Mouse (Mus musculus): Measurements from ENCODE around the gene Timm10. TPM values are rescaled to one million over a fixed set of nuclear protein-coding genes. Genes with fewer than 3 reads are reported as not detected.

Timm10 gene
- polyA plus RNA-seq, 1 experiment from 2014 or later: 61.9 TPM

DNA sequence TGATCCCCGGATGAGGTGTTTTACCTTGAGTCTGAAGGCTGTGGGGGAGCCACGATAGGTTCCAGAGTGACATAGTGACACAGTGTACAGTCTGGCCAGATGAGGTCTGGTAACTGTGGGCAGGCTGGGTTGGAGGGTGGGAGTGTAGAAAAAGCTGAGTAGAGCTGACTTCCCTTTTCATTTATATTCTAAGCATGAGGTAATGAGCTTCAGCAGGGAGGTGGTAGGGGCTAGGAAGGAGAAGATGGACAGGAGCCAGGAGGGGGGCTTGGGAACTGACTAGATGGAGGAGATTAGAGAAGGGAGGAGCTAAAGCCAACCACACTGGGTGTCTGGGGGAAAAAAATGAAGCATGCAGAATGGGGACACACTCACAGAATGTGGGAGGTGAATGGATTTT is 42.2 kb downstream of the Timm10 start:
- H3K36me3 ChIP-seq: no peaks in the 10 kb centered on the region

DNA sequence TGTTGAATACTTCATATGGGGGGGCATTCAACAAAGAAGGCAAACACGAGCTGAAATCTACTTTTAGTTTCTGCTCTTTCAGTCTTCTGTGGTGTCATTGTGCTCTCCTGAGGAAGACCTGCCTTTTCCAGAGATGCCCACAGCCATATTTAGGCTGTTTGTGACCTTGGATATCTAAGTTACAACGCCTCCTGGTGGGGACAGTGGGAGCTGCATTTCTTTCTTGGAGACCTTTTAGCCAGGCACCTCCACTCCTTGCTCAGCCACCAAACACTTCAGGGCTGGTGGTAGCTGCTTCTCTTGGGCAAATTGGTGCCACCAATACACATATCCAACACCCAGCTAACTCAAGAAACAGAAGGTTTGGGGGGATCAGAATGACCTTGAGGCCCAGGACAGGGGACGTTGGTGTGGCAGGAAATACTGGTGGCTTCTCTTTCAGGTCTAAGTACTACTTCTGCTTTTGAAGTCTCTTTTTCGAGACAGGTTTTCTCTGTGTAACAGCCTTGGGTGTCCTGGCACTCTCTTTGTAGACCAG is 43.9 kb downstream of the Timm10 start:
- no peak for ATAC-seq (ENCODE audit: low FRiP score)
- no peaks in the 10 kb centered on the region for H3K36me3 ChIP-seq

More for the DNA sequence above, 42.2 kb downstream of the Timm10 start:
- Histone ChIP-seq H3K27me3 (peaks cover 92% of the 10 kb centered on the region), H3K27ac (no peak overlapping the region), H3K4me3 (no peak overlapping the region), H3K4me1 (replicated peaks) (peaks cover 25% of the 10 kb centered on the region), H3K4me2 (no peak overlapping the region), H3K9ac (no peak overlapping the region), H3K9me3 (no peaks in the 10 kb centered on the region)
- 78% methylated on average over 2 of the region's 2 CpGs for WGBS
- ATAC-seq (ENCODE audit: low FRiP score): no peak

DNA sequence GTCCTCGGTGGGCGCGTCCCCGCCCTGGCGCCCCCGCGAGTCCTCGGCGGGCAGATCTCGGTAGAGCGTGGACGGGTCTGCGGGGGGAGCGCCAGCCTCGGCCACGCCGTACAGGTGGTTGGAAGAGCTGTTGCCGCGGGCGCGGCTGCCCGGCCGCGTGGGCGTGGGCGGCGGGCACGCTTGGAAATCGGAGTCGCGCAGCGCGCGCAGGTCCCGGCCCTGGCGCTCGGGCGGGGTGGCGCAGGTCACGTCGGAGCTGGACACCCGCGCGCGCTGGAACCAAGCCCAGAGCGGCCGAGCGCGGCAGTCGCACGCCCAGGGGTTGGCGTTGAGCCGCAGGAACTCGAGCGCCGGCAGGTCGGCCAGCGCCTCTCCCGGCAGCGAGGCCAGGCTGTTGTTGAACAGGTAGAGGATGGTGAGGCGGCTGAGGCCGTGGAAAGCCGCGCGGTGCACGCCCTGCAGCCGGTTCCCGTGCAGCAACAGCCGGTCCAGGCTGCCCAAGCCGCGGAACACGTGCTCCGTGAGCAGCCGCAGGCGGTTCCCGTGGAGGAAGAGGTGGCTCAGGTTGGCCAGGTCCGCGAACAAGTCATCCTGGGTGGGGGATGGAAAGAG is 45.4 kb downstream of the Timm10 start:
- H3K36me3 ChIP-seq: no peaks in the 10 kb centered on the region
- H3K27me3 ChIP-seq: peaks cover 99% of the 10 kb centered on the region
- H3K9ac ChIP-seq: peak overlapping the region; percentile 58
- ATAC-seq (ENCODE audit: low FRiP score): peak; percentile 65
- peak overlapping the region; percentile 82 for H3K4me2 ChIP-seq
- H3K27ac ChIP-seq: no peak overlapping the region
- H3K4me1 ChIP-seq (replicated peaks): peaks cover 14% of the 10 kb centered on the region
- H3K4me3 ChIP-seq: peak overlapping the region; percentile 49
- WGBS: 2% methylated on average over 69 of the region's 78 CpGs
- no peaks in the 10 kb centered on the region for H3K9me3 ChIP-seq

More for the DNA sequence above, 43.9 kb downstream of the Timm10 start:
- H3K27ac ChIP-seq: no peak overlapping the region
- 74% methylated on average over 4 of the region's 4 CpGs for WGBS
- no peaks in the 10 kb centered on the region for H3K9me3 ChIP-seq
- H3K27me3 ChIP-seq: peaks cover 99% of the 10 kb centered on the region
- no peak overlapping the region for H3K4me2 ChIP-seq
- peaks cover 23% of the 10 kb centered on the region for H3K4me1 ChIP-seq (replicated peaks)
- H3K4me3 ChIP-seq: no peak overlapping the region
- no peak overlapping the region for H3K9ac ChIP-seq

DNA sequence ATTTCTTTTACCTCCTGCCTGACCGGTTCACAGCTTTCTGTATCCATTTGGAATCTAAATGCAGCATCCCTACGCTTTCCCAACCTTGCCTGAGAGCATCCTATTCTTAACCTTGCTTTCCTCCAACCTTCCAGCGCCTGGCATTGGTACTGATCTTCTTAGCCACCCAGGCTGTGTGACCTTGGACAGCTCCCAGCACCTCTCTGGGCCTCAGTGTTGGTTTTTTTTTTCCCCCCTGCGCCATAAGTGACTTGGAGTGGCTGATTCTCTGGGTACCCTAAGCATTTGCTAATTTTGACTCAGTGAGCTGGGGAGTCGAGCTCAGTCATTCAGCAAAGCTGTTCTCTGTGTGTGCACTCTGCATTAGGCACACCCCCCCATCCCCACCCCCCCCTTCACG is 49.0 kb downstream of the Timm10 start:
- Histone ChIP-seq H3K4me1 (replicated peaks) (peaks cover 14% of the 10 kb centered on the region), H3K4me2 (no peak overlapping the region), H3K9ac (no peak overlapping the region), H3K27ac (no peak overlapping the region), H3K9me3 (no peaks in the 10 kb centered on the region), H3K27me3 (peaks cover 80% of the 10 kb centered on the region), H3K4me3 (no peak overlapping the region), H3K36me3 (no peaks in the 10 kb centered on the region)
- 55% methylated on average over 6 of the region's 6 CpGs for WGBS
- no peak for ATAC-seq (ENCODE audit: low FRiP score)

Other genes starting within 250 kb of the Timm10 start
- gene Ctnnd1, start 176.2 kb upstream of the Timm10 start, polyA plus RNA-seq (2015; fragmentation: Nextera tagmentation; extraction: Ambion mirVana): 38.6 and 39.2 TPM in 2 replicates
- 0.28 and 0.29 TPM in 2 replicates for gene Btbd18, start 167.9 kb upstream of the Timm10 start, polyA plus RNA-seq (2015; fragmentation: Nextera tagmentation; extraction: Ambion mirVana)
- gene Selenoh, start 156.2 kb upstream of the Timm10 start, polyA plus RNA-seq (2015; fragmentation: Nextera tagmentation; extraction: Ambion mirVana): 217 and 222 TPM in 2 replicates
- not detected in 2 replicates for gene Gm28635, start 149.0 kb upstream of the Timm10 start, polyA plus RNA-seq (2015; fragmentation: Nextera tagmentation; extraction: Ambion mirVana)
- gene Med19, start 148.6 kb upstream of the Timm10 start, polyA plus RNA-seq (2015; fragmentation: Nextera tagmentation; extraction: Ambion mirVana): 52.1 and 53.5 TPM in 2 replicates
- gene Tmx2, start 147.9 kb upstream of the Timm10 start, polyA plus RNA-seq (2015; fragmentation: Nextera tagmentation; extraction: Ambion mirVana): 256 and 260 TPM in 2 replicates
- 17.2 and 18.5 TPM in 2 replicates for gene Zdhhc5, start 111.8 kb upstream of the Timm10 start, polyA plus RNA-seq (2015; fragmentation: Nextera tagmentation; extraction: Ambion mirVana)
- 26.7 and 28.6 TPM in 2 replicates for gene Clp1, start 99.6 kb upstream of the Timm10 start, polyA plus RNA-seq (2015; fragmentation: Nextera tagmentation; extraction: Ambion mirVana)
- gene Ypel4, start 92.9 kb upstream of the Timm10 start, polyA plus RNA-seq (2015; fragmentation: Nextera tagmentation; extraction: Ambion mirVana): 22.2 and 25.4 TPM in 2 replicates
- gene Gm19426, start 83.3 kb upstream of the Timm10 start, polyA plus RNA-seq (2015; fragmentation: Nextera tagmentation; extraction: Ambion mirVana): 5.2 and 7.0 TPM in 2 replicates
- 34.6 and 39.4 TPM in 2 replicates for gene Serping1, start 51.6 kb upstream of the Timm10 start, polyA plus RNA-seq (2015; fragmentation: Nextera tagmentation; extraction: Ambion mirVana)
- gene Ube2l6, start 28.2 kb upstream of the Timm10 start, polyA plus RNA-seq (2015; fragmentation: Nextera tagmentation; extraction: Ambion mirVana): 16.8 and 17.6 TPM in 2 replicates
- gene Smtnl1, start 4.3 kb upstream of the Timm10 start, polyA plus RNA-seq (2015; fragmentation: Nextera tagmentation; extraction: Ambion mirVana): not detected in 2 replicates
- gene Slc43a1, start 11.9 kb downstream of the Timm10 start, polyA plus RNA-seq (2015; fragmentation: Nextera tagmentation; extraction: Ambion mirVana): 2.5 and 3.3 TPM in 2 replicates
- gene Rtn4rl2, start 59.7 kb downstream of the Timm10 start, polyA plus RNA-seq (2015; fragmentation: Nextera tagmentation; extraction: Ambion mirVana): 2.0 and 3.1 TPM in 2 replicates
- 6.1 and 7.0 TPM in 2 replicates for gene Slc43a3, start 109.6 kb downstream of the Timm10 start, polyA plus RNA-seq (2015; fragmentation: Nextera tagmentation; extraction: Ambion mirVana)
- gene Prg2, start 153.5 kb downstream of the Timm10 start, polyA plus RNA-seq (2015; fragmentation: Nextera tagmentation; extraction: Ambion mirVana): 0.25 and 0.48 TPM in 2 replicates
- not detected in 2 replicates for gene Prg3, start 161.2 kb downstream of the Timm10 start, polyA plus RNA-seq (2015; fragmentation: Nextera tagmentation; extraction: Ambion mirVana)
- 190 and 199 TPM in 2 replicates for gene Ssrp1, start 210.2 kb downstream of the Timm10 start, polyA plus RNA-seq (2015; fragmentation: Nextera tagmentation; extraction: Ambion mirVana)
- 19.3 and 20.3 TPM in 2 replicates for gene P2rx3, start 210.5 kb downstream of the Timm10 start, polyA plus RNA-seq (2015; fragmentation: Nextera tagmentation; extraction: Ambion mirVana)
- gene Tnks1bp1, start 221.0 kb downstream of the Timm10 start, polyA plus RNA-seq (2015; fragmentation: Nextera tagmentation; extraction: Ambion mirVana): 27.2 and 30.2 TPM in 2 replicates